Mouse (Mus musculus) midbrain, embryonic 11.5 days (tissue): ENCODE data around the gene Ghrl. TPM values are rescaled to one million over a fixed set of nuclear protein-coding genes. Genes with fewer than 3 reads are reported as not detected.

ENCODE experiments used
- microRNA-seq: library from miRNA; unstranded; fragments of <30 nt; microRNA quantifications from one replicate; pipeline ENCODE4, GENCODE M21; 2017
- polyA plus RNA-seq: library from polyadenylated mRNA; unstranded; fragments of >200 nt; fragmentation: Nextera tagmentation; extraction: Ambion mirVana; gene quantifications from 2 replicates; pipeline ENCODE4 v1.2.1, GENCODE M21; 2014

The Ghrl gene
- polyA plus RNA-seq, 1 experiment from 2014 or later: 0.33 TPM

Small RNA genes lying within 50 kb of the gene (microRNA-seq; reads per million reads assigned to microRNA genes)
- gene Mir7042: 1.5 reads per million

Other genes with a start within 250 kb of the Ghrl start
- 2.7 and 3.1 TPM in 2 replicates for gene Il17rc, start 248.5 kb downstream of the Ghrl start, polyA plus RNA-seq
- gene Creld1, start 236.6 kb downstream of the Ghrl start, polyA plus RNA-seq: 29.2 and 29.9 TPM in 2 replicates
- gene Prrt3, start 217.9 kb downstream of the Ghrl start, polyA plus RNA-seq: 0.97 and 1.1 TPM in 2 replicates
- gene Emc3, start 188.2 kb downstream of the Ghrl start, polyA plus RNA-seq: 88.4 and 90.0 TPM in 2 replicates
- gene Fancd2, start 188.2 kb downstream of the Ghrl start, polyA plus RNA-seq: 13.5 and 15.6 TPM in 2 replicates
- gene Fancd2os, start 119.2 kb downstream of the Ghrl start, polyA plus RNA-seq: 0.42 and 0.47 TPM in 2 replicates
- gene Brk1, start 115.1 kb downstream of the Ghrl start, polyA plus RNA-seq: 223 and 232 TPM in 2 replicates
- 60.9 and 62.4 TPM in 2 replicates for gene Vhl, start 95.9 kb downstream of the Ghrl start, polyA plus RNA-seq
- gene Irak2, start 81.4 kb downstream of the Ghrl start, polyA plus RNA-seq: 1.6 and 1.9 TPM in 2 replicates
- 1.0 and 1.7 TPM in 2 replicates for gene Tatdn2, start 22.8 kb downstream of the Ghrl start, polyA plus RNA-seq
- gene Sec13, start 20.9 kb upstream of the Ghrl start, polyA plus RNA-seq: 250 and 264 TPM in 2 replicates